ENCODE assay signal across 18 mouse cellular contexts in the genomic region with DNA sequence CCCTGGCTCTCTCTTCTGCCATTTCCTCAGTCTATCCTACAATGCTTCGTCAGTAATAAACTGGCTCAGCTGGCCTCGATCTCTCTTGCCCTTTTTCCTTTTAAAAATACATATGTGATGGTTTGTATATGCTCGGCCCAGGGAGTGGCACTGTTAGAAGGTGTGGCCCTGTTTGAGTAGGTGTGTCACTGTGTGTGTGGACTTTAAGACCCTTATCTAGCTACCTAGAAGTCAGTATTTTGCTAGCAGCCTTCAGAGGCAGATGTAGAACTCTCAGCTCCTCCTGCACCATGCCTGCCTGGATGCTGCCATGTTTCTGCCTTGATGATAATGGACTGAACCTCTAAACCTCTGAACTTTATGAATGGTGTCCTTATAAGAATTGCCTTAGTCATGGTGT. TPM values are rescaled to one million over a fixed set of nuclear protein-coding genes. Genes with fewer than 3 reads are reported as not detected.
DNase-seq lines count a peak whose midpoint lies in the region; ATAC-seq and TF ChIP-seq lines count a peak whose summit lies in the region.
"Had no signal": no experiment of that assay in that cellular context is flagged by ENCODE, and none has a peak within 500 bp of the region (broad histone marks: within the 10 kb centered on the region; RNA-seq: fewer than 3 reads in every experiment).

No protein-coding gene starts in this region.

- no peaks in the 10 kb centered on the region for H3K9me3 ChIP-seq in intestine, embryonic 15.5 days
- no peaks in the 10 kb centered on the region for H3K9me3 ChIP-seq in intestine, embryonic 16.5 days (ENCODE audit: control insufficient read depth, low read length)
- no peaks in the 10 kb centered on the region for H3K9me3 ChIP-seq in liver, embryonic 15.5 days (replicated peaks)
- H3K9me3 ChIP-seq in stomach, postnatal 0 days (ENCODE audit: control insufficient read depth, low read length) = no peaks in the 10 kb centered on the region
- H3K9me3 ChIP-seq in lung, postnatal 0 days (ENCODE audit: low read length) = no peaks in the 10 kb centered on the region
- H3K9me3 ChIP-seq: embryonic facial prominence, embryonic 12.5 days; forebrain, embryonic 13.5 days; hindbrain, embryonic 15.5 days had no signal

- DNase-seq in stomach, postnatal 0 days (ENCODE audit: low spot score) = peak; percentile 49
- no peak for DNase-seq in ovary, postnatal 10 days (ENCODE audit: low spot score)
- DNase-seq in lung, postnatal 0 days (ENCODE audit: low spot score) = no peak
- DNase-seq: adrenal gland, adult 2 months; adrenal gland, postnatal 25 days; cerebellum, adult 18-20 months; cerebellum, adult 9-11 months; embryo, embryonic 11 days; forebrain, postnatal 0 days; gastrocnemius, postnatal 14 days; heart, adult 2 months had no signal

- no peak overlapping the region for H3K4me3 ChIP-seq in intestine, embryonic 15.5 days (replicated peaks)
- no peak overlapping the region for H3K4me3 ChIP-seq in intestine, embryonic 16.5 days (ENCODE audit: low read length)
- no peak overlapping the region for H3K4me3 ChIP-seq in liver, embryonic 15.5 days (replicated peaks)
- H3K4me3 ChIP-seq in stomach, postnatal 0 days (ENCODE audit: low read depth, low read length) = no peak overlapping the region
- no peak overlapping the region for H3K4me3 ChIP-seq in lung, postnatal 0 days (ENCODE audit: low read depth, low read length)
- H3K4me3 ChIP-seq: embryonic facial prominence, embryonic 12.5 days; forebrain, embryonic 13.5 days; heart, adult 2 months; hindbrain, embryonic 15.5 days had no signal

- H3K27me3 ChIP-seq in intestine, embryonic 15.5 days (replicated peaks) = no peaks in the 10 kb centered on the region
- H3K27me3 ChIP-seq in intestine, embryonic 16.5 days (replicated peaks; ENCODE audit: control insufficient read depth, insufficient read depth, low read length) = no peaks in the 10 kb centered on the region
- 0 out of 2 replicates have a peak, but pooled peaks cover 7% of the 10 kb centered on the region for H3K27me3 ChIP-seq in liver, embryonic 15.5 days
- H3K27me3 ChIP-seq in stomach, postnatal 0 days (ENCODE audit: control insufficient read depth, insufficient read depth, low read length) = no peaks in the 10 kb centered on the region
- H3K27me3 ChIP-seq in lung, postnatal 0 days (replicated peaks; ENCODE audit: insufficient read depth, low read length) = no peaks in the 10 kb centered on the region
- H3K27me3 ChIP-seq: embryonic facial prominence, embryonic 12.5 days; forebrain, embryonic 13.5 days had no signal

- WGBS in intestine, embryonic 15.5 days = 58% methylated on average over 3 of the region's 3 CpGs
- whole genome bisulfite sequencing in intestine, embryonic 16.5 days = 66% methylated on average over 3 of the region's 3 CpGs
- WGBS in liver, embryonic 15.5 days (ENCODE audit: insufficient replicate concordance) = 51% methylated on average over 3 of the region's 3 CpGs
- 54% methylated on average over 3 of the region's 3 CpGs for WGBS in stomach, postnatal 0 days
- WGBS in lung, postnatal 0 days = 75% methylated on average over 3 of the region's 3 CpGs

- H3K4me1 ChIP-seq in intestine, embryonic 15.5 days (replicated peaks) = peaks cover 14% of the 10 kb centered on the region; the same call in 1 of the 2 replicates
- peaks cover 8% of the 10 kb centered on the region; the same call in 1 of the 2 replicates for H3K4me1 ChIP-seq in intestine, embryonic 16.5 days (ENCODE audit: control insufficient read depth, insufficient read depth, low read length)
- H3K4me1 ChIP-seq in liver, embryonic 15.5 days (replicated peaks) = peaks cover 41% of the 10 kb centered on the region
- H3K4me1 ChIP-seq in stomach, postnatal 0 days (replicated peaks; ENCODE audit: control insufficient read depth, insufficient read depth) = no peaks in the 10 kb centered on the region
- H3K4me1 ChIP-seq in lung, postnatal 0 days (ENCODE audit: insufficient read depth, low read depth, low read length) = no peaks in the 10 kb centered on the region

- H3K36me3 ChIP-seq in intestine, embryonic 15.5 days = no peaks in the 10 kb centered on the region
- H3K36me3 ChIP-seq in intestine, embryonic 16.5 days (ENCODE audit: control insufficient read depth, insufficient read depth, low read length) = no peaks in the 10 kb centered on the region
- no peaks in the 10 kb centered on the region for H3K36me3 ChIP-seq in liver, embryonic 15.5 days (replicated peaks)
- H3K36me3 ChIP-seq in stomach, postnatal 0 days (ENCODE audit: control insufficient read depth, insufficient read depth, low read length) = no peaks in the 10 kb centered on the region
- no peaks in the 10 kb centered on the region for H3K36me3 ChIP-seq in lung, postnatal 0 days (ENCODE audit: insufficient read depth, low read length)
- H3K36me3 ChIP-seq: hindbrain, embryonic 15.5 days had no signal

- H3K27ac ChIP-seq in intestine, embryonic 15.5 days = 0 out of 2 replicates have a peak overlapping the region, but pooled peaks have one; percentile 22
- no peak overlapping the region for H3K27ac ChIP-seq in intestine, embryonic 16.5 days (ENCODE audit: low read length)
- peak overlapping the region; percentile 35 for H3K27ac ChIP-seq in liver, embryonic 15.5 days (replicated peaks)
- H3K27ac ChIP-seq in stomach, postnatal 0 days (replicated peaks) = no peak overlapping the region
- no peak overlapping the region for H3K27ac ChIP-seq in lung, postnatal 0 days (ENCODE audit: low read length)
- H3K27ac ChIP-seq: embryonic facial prominence, embryonic 12.5 days; forebrain, embryonic 13.5 days; heart, adult 2 months; hindbrain, embryonic 15.5 days had no signal

- no peak for TF ChIP-seq CTCF in stomach, postnatal 0 days (IDR thresholded peaks at IDR 0.05; ENCODE audit: low read depth)
- TF ChIP-seq CTCF in lung, postnatal 0 days (IDR thresholded peaks at IDR 0.05) = no peak

- TF ChIP-seq EP300 in stomach, postnatal 0 days (optimal IDR thresholded peaks at IDR 0.05) = no peak
- TF ChIP-seq EP300 in lung, postnatal 0 days (IDR thresholded peaks at IDR 0.05) = no peak

- H3K9ac ChIP-seq in intestine, embryonic 15.5 days = no peak overlapping the region
- H3K9ac ChIP-seq in intestine, embryonic 16.5 days (ENCODE audit: low read depth, low read length) = no peak overlapping the region
- no peak overlapping the region for H3K9ac ChIP-seq in liver, embryonic 15.5 days
- H3K9ac ChIP-seq in stomach, postnatal 0 days (ENCODE audit: low read length) = no peak overlapping the region
- no peak overlapping the region for H3K9ac ChIP-seq in lung, postnatal 0 days (replicated peaks; ENCODE audit: low read depth)
- H3K9ac ChIP-seq: embryonic facial prominence, embryonic 12.5 days; forebrain, embryonic 13.5 days; forebrain, postnatal 0 days; hindbrain, embryonic 15.5 days had no signal

- peak; percentile 78 for ATAC-seq in intestine, embryonic 15.5 days
- peak; percentile 81 for ATAC-seq in intestine, embryonic 16.5 days
- peak; percentile 44; the same call in 1 of the 2 replicates for ATAC-seq in liver, embryonic 15.5 days (ENCODE audit: insufficient read depth)
- peak; percentile 72 for ATAC-seq in stomach, postnatal 0 days (ENCODE audit: low FRiP score, low TSS enrichment)
- no peak for ATAC-seq in lung, postnatal 0 days
- ATAC-seq: forebrain, embryonic 13.5 days; forebrain, postnatal 0 days had no signal

- no peak overlapping the region for H3K4me2 ChIP-seq in intestine, embryonic 15.5 days (replicated peaks)
- H3K4me2 ChIP-seq in intestine, embryonic 16.5 days (ENCODE audit: low read depth, low read length) = no peak overlapping the region
- H3K4me2 ChIP-seq in liver, embryonic 15.5 days = peak overlapping the region; percentile 5; the same call in 1 of the 2 replicates
- H3K4me2 ChIP-seq in stomach, postnatal 0 days (replicated peaks; ENCODE audit: low read depth) = no peak overlapping the region
- no peak overlapping the region for H3K4me2 ChIP-seq in lung, postnatal 0 days (replicated peaks; ENCODE audit: low read depth, low read length)
- H3K4me2 ChIP-seq: embryonic facial prominence, embryonic 12.5 days; forebrain, embryonic 13.5 days; heart, embryonic 11.5 days; hindbrain, embryonic 15.5 days had no signal

RNA-seq across cellular contexts. Expression of a gene that starts 15.5 kb away (rescaled TPM):
- polyA plus RNA-seq in intestine, embryonic 15.5 days (2015; fragmentation: Nextera tagmentation; extraction: Ambion mirVana) = 4.6 and 4.9 TPM in 2 replicates
- 4.7 and 4.8 TPM in 2 replicates for polyA plus RNA-seq in intestine, embryonic 16.5 days (2015; fragmentation: Nextera tagmentation; extraction: Ambion mirVana)
- polyA plus RNA-seq in liver, embryonic 15.5 days (2015; fragmentation: Nextera tagmentation; extraction: Ambion mirVana) = 2.4 and 3.0 TPM in 2 replicates
- 3.1 and 3.9 TPM in 2 replicates for polyA plus RNA-seq in stomach, postnatal 0 days (2015; fragmentation: Nextera tagmentation; extraction: Ambion mirVana)
- polyA plus RNA-seq in lung, postnatal 0 days (2015; fragmentation: Nextera tagmentation; extraction: Ambion mirVana) = 8.5 and 9.3 TPM in 2 replicates

RNA-seq across cellular contexts. Expression of a gene that starts 20.7 kb away (rescaled TPM):
- 72.6 and 77.4 TPM in 2 replicates for polyA plus RNA-seq in intestine, embryonic 15.5 days (2015; fragmentation: Nextera tagmentation; extraction: Ambion mirVana)
- polyA plus RNA-seq in intestine, embryonic 16.5 days (2015; fragmentation: Nextera tagmentation; extraction: Ambion mirVana) = 81.6 and 86.6 TPM in 2 replicates
- 34.0 and 34.9 TPM in 2 replicates for polyA plus RNA-seq in liver, embryonic 15.5 days (2015; fragmentation: Nextera tagmentation; extraction: Ambion mirVana)
- polyA plus RNA-seq in stomach, postnatal 0 days (2015; fragmentation: Nextera tagmentation; extraction: Ambion mirVana) = 47.2 and 48.6 TPM in 2 replicates
- 20.6 and 21.2 TPM in 2 replicates for polyA plus RNA-seq in lung, postnatal 0 days (2015; fragmentation: Nextera tagmentation; extraction: Ambion mirVana)

RNA-seq across cellular contexts. Expression of a gene that starts 50.8 kb away (rescaled TPM):
- polyA plus RNA-seq in intestine, embryonic 15.5 days (2015; fragmentation: Nextera tagmentation; extraction: Ambion mirVana) = 86.6 and 92.6 TPM in 2 replicates
- polyA plus RNA-seq in intestine, embryonic 16.5 days (2015; fragmentation: Nextera tagmentation; extraction: Ambion mirVana) = 68.6 and 75.2 TPM in 2 replicates
- 58.4 and 61.1 TPM in 2 replicates for polyA plus RNA-seq in liver, embryonic 15.5 days (2015; fragmentation: Nextera tagmentation; extraction: Ambion mirVana)
- 36.5 and 38.3 TPM in 2 replicates for polyA plus RNA-seq in stomach, postnatal 0 days (2015; fragmentation: Nextera tagmentation; extraction: Ambion mirVana)
- 62.6 TPM in 2 replicates for polyA plus RNA-seq in lung, postnatal 0 days (2015; fragmentation: Nextera tagmentation; extraction: Ambion mirVana)

Comparison
In these comparisons a context has a peak if more than half of its experiments do, and no peak if none do; other contexts are left out.
1. H3K27ac ChIP-seq: peak in intestine, embryonic 15.5 days (single experiment) and liver, embryonic 15.5 days (single experiment); none in intestine, embryonic 16.5 days (single experiment), stomach, postnatal 0 days (single experiment) and lung, postnatal 0 days (single experiment).